Mouse (Mus musculus) olfactory bulb, adult 2 months (tissue): ENCODE measurements around the gene Cpsf4l. TPM values are rescaled to one million over a fixed set of nuclear protein-coding genes. Genes with fewer than 3 reads are reported as not detected.

ENCODE experiments used
- H3K27ac ChIP-seq: fragments of 200-500 bp; 2 replicates; pipeline ENCODE4 v1.5.1; 2012; ENCODE audit warnings: low read depth, low read length; ENCODE audit not compliant: insufficient read depth
- H3K4me1 ChIP-seq: fragments of 200-500 bp; 2 replicates; pipeline ENCODE4 v1.6.1; 2012; ENCODE audit warnings: low read length; ENCODE audit not compliant: control insufficient read depth, insufficient read depth
- H3K4me3 ChIP-seq: fragments of 200-500 bp; 2 replicates; pipeline ENCODE4 v1.5.1; 2012; ENCODE audit warnings: mild to moderate bottlenecking, low read depth, low read length, moderate library complexity; ENCODE audit not compliant: insufficient read depth
- CTCF ChIP-seq: fragments of 200-500 bp; IDR thresholded peaks from 2 replicates; pipeline ENCODE4 v1.5.1; 2012; ENCODE audit warnings: low read depth, mild to moderate bottlenecking, low read length, moderate library complexity; ENCODE audit not compliant: insufficient read depth
- POLR2A ChIP-seq: fragments of 200-500 bp; IDR thresholded peaks from 2 replicates; pipeline ENCODE4 v1.6.1; 2012; ENCODE audit warnings: mild to moderate bottlenecking, low read depth, low read length, moderate library complexity; ENCODE audit not compliant: insufficient read depth
- WGBS: fragments of 180-500 bp; shearing (Covaris S2); methylation state at CpG from one replicate; pipeline ENCODE4 v1.1.7; 2018; 5-methylcytosine and 5-hydroxymethylcytosine counted together
- polyA plus RNA-seq: library from polyadenylated mRNA; stranded (reverse); fragments of >200 nt; gene quantifications from 2 replicates; pipeline ENCODE4 v1.2.4, GENCODE M21; 2012; ENCODE audit warnings: low replicate concordance; ENCODE audit not compliant: missing spikeins, insufficient read depth, insufficient read length

Cpsf4l gene
- polyA plus RNA-seq, 1 experiment: not detected

- TF ChIP-seq CTCF (no peak), POLR2A (no peak)
- peak overlapping the region; percentile 49; the same call in 1 of the 2 replicates for H3K27ac ChIP-seq
- H3K4me3 ChIP-seq: no peak overlapping the region
- peaks cover 20% of the 10 kb centered on the region for H3K4me1 ChIP-seq
- WGBS: 46% methylated on average over 10 of the region's 10 CpGs
These were observed 500 bp upstream of the Cpsf4l start for GRCm38 (mm10) chr11:113710257-113710777.

GRCm38 (mm10) chr11:113709272-113709671, 545 bp downstream of the Cpsf4l start:
- no peak for TF ChIP-seq CTCF
- no peak for TF ChIP-seq POLR2A
- WGBS: 79% methylated on average over 15 of the region's 15 CpGs
- no peak overlapping the region for H3K27ac ChIP-seq

GRCm38 (mm10) chr11:113708629-113709213, 1.1 kb downstream of the Cpsf4l start:
- Histone ChIP-seq H3K4me1 (peaks cover 10% of the 10 kb centered on the region; the same call in 1 of the 2 replicates), H3K27ac (no peak overlapping the region), H3K4me3 (no peak overlapping the region)
- 91% methylated on average over 19 of the region's 19 CpGs for WGBS
- TF ChIP-seq CTCF: no peak
- no peak for TF ChIP-seq POLR2A

More at GRCm38 (mm10) chr11:113709272-113709671, 545 bp downstream of the Cpsf4l start:
- Histone ChIP-seq H3K4me1 (peaks cover 14% of the 10 kb centered on the region), H3K4me3 (no peak overlapping the region)

- TF ChIP-seq CTCF (no peak), POLR2A (no peak)
- Histone ChIP-seq H3K27ac (no peak overlapping the region), H3K4me1 (peaks cover 10% of the 10 kb centered on the region; the same call in 1 of the 2 replicates), H3K4me3 (no peak overlapping the region)
- WGBS: 95% methylated on average over 15 of the region's 15 CpGs
These were observed 3.7 kb downstream of the Cpsf4l start for GRCm38 (mm10) chr11:113705966-113706652.

- H3K4me1 ChIP-seq: no peaks in the 10 kb centered on the region
- H3K27ac ChIP-seq: no peak overlapping the region
- 23% methylated on average over 5 of the region's 5 CpGs for WGBS
- peak; percentile 89 for TF ChIP-seq CTCF
- no peak for TF ChIP-seq POLR2A
- H3K4me3 ChIP-seq: no peak overlapping the region
These were observed 6.1 kb downstream of the Cpsf4l start for GRCm38 (mm10) chr11:113703758-113704157.

GRCm38 (mm10) chr11:113699643-113700042, 10.2 kb downstream of the Cpsf4l start:
- no peak for TF ChIP-seq POLR2A
- no peak for TF ChIP-seq CTCF
- no peak overlapping the region for H3K4me3 ChIP-seq
- no peak overlapping the region for H3K27ac ChIP-seq
- no peaks in the 10 kb centered on the region for H3K4me1 ChIP-seq
- 85% methylated on average over 7 of the region's 7 CpGs for WGBS

GRCm38 (mm10) chr11:113698013-113698545, 11.7 kb downstream of the Cpsf4l start:
- no peaks in the 10 kb centered on the region for H3K4me1 ChIP-seq
- H3K27ac ChIP-seq: no peak overlapping the region
- TF ChIP-seq CTCF (no peak), POLR2A (no peak)
- H3K4me3 ChIP-seq: no peak overlapping the region
- 78% methylated on average over 12 of the region's 12 CpGs for WGBS

GRCm38 (mm10) chr11:113697571-113697970, 12.2 kb downstream of the Cpsf4l start:
- WGBS: 71% methylated on average over 5 of the region's 5 CpGs
- no peaks in the 10 kb centered on the region for H3K4me1 ChIP-seq
- H3K4me3 ChIP-seq: no peak overlapping the region
- no peak for TF ChIP-seq POLR2A
- TF ChIP-seq CTCF: no peak
- peak overlapping the region; percentile 6 for H3K27ac ChIP-seq

GRCm38 (mm10) chr11:113691851-113692250, 18.0 kb downstream of the Cpsf4l start:
- no peak overlapping the region for H3K27ac ChIP-seq
- H3K4me1 ChIP-seq: peaks cover 5% of the 10 kb centered on the region; the same call in 1 of the 2 replicates
- TF ChIP-seq POLR2A (no peak), CTCF (no peak)
- 53% methylated on average over 3 of the region's 3 CpGs for WGBS
- H3K4me3 ChIP-seq: no peak overlapping the region
